Mouse (Mus musculus) CD8-positive naive resting alpha-beta T cell, adult 2 months (primary cell): ENCODE measurements around the gene Galnt9.

Experiments used
- DNase-seq, 2 experiments: peaks; one replicate each; pipeline ENCODE4 v3.0.0; 2022; ENCODE audit warnings: low read depth in 2 of 2, low spot score in 2 of 2

Gene Galnt9

DNA sequence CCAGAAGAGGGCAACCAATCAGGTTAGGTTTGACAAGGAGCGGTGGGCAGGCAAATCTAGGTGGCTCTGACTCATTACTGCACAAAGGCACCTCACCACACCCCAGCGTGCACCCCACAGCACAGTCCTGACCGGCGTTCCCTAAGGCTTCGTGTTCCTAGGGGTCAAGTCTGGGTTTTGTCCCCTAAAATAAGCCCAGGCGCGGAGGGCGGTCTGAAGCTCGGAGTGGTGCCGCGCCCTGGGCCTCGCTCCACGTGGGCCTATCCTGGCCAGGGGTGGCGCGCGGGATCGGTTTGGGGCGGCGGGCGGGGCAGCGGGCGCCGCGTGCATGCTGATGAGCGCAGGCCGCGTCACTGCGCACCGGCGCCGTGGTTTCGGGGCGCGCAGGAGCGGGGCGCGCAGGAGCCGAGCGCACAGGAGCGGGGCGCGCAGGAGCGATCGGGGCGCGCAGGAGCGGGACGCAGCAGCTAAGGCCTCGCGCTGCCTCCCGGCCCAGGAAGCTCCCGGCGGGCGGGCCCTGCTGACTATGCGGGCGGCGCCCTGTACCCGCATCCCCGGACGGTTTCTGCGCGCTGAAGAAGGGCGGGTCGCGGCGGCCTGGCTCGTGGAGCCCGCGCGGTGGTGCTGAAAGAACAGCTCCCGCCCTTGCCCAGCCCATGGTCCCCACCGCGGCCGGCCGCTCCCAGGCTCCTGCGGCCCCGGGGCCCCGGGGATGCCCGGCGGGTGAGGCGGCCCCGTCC is at the start of gene Galnt9:
Galnt9 (plus strand) TSS at position 405 of the 740 bp plus-strand sequence.
- DNase-seq: no peak

DNA sequence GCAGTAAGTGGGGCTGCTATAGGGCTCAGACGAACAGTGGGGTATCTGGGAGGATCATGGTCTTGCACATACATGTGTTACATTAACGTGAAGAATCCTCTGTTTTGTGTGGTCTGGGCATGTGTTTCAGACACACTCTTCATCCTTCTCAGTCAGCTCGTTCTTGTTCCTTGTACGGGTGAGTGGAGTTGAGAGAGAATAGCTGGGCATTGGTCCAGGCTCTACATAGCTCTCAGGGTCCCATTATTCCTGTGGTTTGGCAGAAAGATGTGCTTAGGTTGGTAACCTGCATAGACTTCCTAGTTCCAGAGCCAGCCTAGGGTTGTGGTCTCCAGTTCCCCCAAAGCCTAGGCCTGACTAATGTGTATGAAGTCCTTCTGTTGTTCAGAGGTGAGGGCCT is 49.8 kb upstream of the Galnt9 start:
- no peak for DNase-seq

- DNase-seq: no peak
Observed at GRCm38 (mm10) chr5:110495051-110495450, 49.1 kb upstream of the Galnt9 start.

- no peak for DNase-seq
Observed at GRCm38 (mm10) chr5:110497556-110497955, 46.6 kb upstream of the Galnt9 start.

GRCm38 (mm10) chr5:110498071-110498470 is 46.1 kb upstream of the Galnt9 start:
- DNase-seq: no peak

- no peak for DNase-seq
Observed at GRCm38 (mm10) chr5:110500233-110500632, 43.9 kb upstream of the Galnt9 start.

GRCm38 (mm10) chr5:110503361-110503760 is 40.8 kb upstream of the Galnt9 start:
- no peak for DNase-seq

GRCm38 (mm10) chr5:110505611-110506294 is 38.4 kb upstream of the Galnt9 start:
- no peak for DNase-seq

- DNase-seq: no peak
Observed at GRCm38 (mm10) chr5:110506295-110506616, 37.9 kb upstream of the Galnt9 start.

DNA sequence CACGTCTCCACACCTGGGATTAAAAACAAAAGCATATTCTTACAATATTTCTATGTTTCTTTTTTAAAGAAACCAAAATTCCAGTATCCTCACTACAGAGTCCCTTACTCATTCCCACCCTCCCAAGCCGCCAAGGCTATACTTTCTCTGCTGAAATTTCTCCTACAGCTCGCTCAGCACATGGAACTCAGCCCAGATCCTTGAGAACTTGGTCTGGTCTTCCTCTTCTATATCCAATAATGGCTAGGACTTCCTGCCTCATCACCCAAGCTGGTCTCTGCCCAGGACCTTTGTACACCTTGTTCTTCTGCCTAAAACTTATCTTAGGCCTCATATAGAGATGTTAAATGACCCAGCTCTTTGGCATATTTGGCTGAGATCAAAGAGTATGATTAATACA is 37.3 kb upstream of the Galnt9 start:
- no peak for DNase-seq

DNA sequence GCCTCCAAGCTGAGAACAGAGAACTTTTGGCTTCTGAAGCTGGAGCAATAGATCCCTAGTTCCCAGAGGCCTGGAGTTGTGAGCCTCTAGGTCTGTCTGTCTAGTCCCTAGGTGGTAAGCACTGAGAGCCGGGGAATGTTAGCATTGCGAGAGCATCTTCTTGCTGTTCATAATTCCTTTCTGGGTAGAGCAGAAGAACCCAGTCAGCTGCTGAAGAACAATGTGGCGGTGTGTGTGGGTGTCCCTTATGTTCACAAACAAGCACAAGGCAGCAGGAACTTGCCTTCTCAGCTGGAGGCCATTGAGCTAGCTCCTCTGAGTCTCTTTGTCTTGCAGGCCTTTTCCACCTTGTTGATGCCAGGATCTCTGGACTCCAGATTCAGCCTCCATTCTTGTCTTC is 36.2 kb upstream of the Galnt9 start:
- DNase-seq: no peak

DNA sequence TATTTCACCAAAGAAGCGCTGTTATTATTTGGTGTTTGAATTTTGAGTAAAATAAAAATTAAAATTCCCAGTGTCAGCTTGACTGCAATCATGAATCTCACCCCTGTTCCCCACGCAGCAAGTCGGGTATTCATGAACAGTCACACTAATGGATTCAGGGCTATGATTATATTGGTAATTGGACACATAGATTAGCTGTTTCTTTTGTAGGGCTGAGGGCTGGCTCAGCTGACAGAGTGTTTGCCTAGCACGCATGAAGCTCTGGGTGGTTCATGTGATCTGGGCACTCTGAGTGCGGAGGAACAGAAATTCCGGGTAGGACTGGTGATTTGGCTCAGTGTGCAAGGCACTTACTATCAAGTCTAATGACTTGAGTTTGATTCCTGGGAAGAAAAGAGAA is 33.8 kb upstream of the Galnt9 start:
- no peak for DNase-seq

DNA sequence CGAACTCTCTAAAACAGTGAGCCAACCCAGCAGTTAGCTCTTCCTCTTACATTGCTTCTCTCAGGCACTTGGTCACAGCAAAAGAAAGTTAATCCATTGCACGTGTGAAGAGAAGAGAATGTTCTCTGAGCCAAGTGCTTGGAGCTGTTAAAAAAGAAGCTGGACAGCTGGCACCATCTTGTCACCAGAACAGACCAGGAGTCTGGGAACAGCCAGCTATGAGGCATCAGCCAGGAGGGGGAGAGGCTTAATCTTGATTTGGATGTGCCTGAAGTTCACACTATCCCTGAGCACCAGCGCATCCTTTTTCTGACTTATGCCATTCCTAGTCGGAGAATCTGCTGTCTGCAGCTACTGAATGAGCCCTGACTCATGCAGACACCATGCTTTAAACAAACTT is 30.4 kb upstream of the Galnt9 start:
- no peak for DNase-seq

DNA sequence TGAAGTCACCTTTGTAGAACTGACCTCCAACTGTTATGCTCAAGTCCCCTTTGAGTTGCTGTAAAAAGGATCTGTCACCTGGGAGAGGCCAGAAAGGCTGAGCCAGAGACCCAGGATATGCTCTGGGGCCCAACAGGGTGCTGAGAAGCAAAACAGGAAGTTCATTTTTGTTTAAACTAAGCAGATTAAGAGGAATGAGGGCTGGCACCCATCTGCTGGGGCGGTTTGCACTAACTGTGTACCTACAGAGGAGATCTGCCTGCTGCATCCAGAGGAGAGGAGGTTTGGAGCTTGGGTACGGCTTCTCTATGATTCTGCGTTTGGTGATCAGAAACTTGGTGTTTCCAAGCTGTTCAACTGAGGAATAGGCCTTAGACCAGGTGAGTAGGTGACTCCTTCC is 29.5 kb upstream of the Galnt9 start:
- DNase-seq: peak; percentile 4 to 15

- no peak for DNase-seq
Observed at GRCm38 (mm10) chr5:110516390-110516789, 27.8 kb upstream of the Galnt9 start.

DNA sequence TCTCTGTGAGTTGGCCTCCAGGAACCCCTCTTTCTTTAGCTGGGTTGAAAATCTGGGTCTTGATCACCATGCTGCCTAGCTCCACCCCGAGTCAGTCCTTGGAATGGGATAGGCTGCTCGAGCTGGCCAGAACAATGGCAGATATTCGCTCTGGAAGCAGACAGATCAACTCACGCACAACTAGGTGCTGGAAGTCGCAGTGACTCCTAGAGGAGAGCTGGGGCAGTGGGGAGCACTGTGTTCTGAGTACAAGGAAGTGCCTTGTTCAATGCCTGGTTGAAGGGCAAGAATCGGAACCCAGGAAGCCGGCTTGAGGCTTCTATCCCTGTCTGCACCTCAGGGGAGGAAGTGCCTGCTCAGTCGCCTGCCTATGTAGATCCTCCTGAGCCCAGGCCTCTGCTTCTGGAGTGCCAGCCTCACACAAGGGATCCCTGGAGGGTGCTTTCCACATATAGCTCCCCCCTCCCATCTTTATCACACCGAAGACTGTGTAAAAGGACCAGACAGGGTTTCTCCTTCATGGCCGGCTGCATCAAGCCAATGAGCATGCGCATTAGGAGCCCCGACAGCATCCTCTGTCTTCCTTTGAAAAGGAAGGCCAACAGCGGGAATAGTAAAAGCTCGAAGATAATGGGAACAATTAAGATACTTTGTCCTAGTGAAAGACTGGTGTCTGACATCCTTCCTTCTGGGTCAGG is 25.9 kb upstream of the Galnt9 start:
- no peak for DNase-seq

DNA sequence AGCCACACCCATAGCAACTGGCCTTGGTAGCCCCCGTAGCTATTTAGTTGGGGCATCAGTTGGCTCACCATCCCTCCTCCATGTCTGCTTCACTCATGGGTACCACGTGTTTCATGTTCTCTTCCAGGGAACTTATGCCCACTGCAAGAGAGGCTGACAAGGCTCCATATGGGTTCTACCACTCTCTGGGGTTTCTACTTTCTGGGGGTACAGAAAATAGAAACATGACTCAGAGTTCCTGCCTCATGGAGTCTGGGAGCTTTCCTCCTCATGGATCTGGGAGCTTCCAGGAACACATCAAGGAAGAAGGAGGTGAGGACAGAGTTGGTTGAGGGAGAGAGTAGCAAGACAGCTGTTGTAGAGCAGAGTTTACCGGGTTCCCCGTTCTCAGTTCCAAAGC is 23.2 kb upstream of the Galnt9 start:
- no peak for DNase-seq

GRCm38 (mm10) chr5:110521822-110522221 is 22.3 kb upstream of the Galnt9 start:
- no peak for DNase-seq

- DNase-seq: no peak
Observed at GRCm38 (mm10) chr5:110523296-110523695, 20.9 kb upstream of the Galnt9 start.

DNA sequence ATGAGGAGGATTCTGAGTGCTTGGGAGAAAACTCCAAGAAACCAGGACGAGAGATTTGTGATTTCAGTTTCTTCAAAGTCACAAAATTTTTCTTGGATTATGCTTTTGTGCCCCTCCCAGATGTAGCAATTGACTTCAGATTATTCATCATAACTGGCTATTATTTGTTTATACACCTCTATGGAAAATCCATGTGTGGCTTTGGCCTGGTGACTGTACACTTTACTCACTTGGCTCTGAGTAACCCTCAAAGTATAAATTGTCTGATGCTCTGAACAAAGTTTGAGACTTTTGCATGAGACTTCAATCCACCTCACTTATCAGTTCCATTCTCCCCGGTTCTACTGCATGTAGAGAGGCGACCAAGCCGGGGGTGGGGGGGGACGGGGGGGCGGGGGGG is 18.5 kb upstream of the Galnt9 start:
- DNase-seq: no peak

- DNase-seq: no peak
Observed at GRCm38 (mm10) chr5:110526556-110526955, 17.6 kb upstream of the Galnt9 start.

DNA sequence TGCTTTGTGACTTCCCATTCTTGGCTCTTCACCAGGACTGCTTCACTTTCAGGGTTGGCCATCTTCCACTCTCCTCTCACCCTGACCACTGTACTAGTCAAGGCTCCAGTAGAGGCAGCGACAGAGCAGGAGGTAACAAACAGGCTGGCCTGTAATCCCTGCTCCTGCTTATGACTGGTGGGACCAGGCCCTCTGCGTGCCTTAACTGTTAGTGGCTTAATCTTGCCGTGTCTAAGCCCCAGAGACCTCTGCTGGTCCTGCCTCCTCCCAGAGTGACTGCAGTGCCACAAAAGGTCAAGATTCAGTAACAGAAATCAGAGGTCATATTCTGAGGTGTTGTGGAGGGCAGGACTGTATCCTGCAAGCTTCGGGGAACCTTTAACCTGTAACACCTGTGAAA is 13.1 kb upstream of the Galnt9 start:
- DNase-seq: no peak
